ENCODE assay signal across 8 mouse cellular contexts in genomic region chr2:131233307-131234126, GRCm38 (mm10). TPM values are rescaled to one million over a fixed set of nuclear protein-coding genes. Genes with fewer than 3 reads are reported as not detected.
A peak's percentile ranks its signal among the peaks of the same experiment; 100 is the strongest.
DNase-seq lines count a peak whose midpoint lies in the region; ATAC-seq lines count a peak whose summit lies in the region.

TSS of gene Mavs (plus strand) at chr2:131234063.

- H3K27ac ChIP-seq in hindbrain, embryonic 15.5 days (replicated peaks): peak within 1 kb of the TSS; percentile 14; the same call in 1 of the 2 replicates

- H3K9ac ChIP-seq in hindbrain, embryonic 15.5 days: peak within 1 kb of the TSS; percentile 39

- ATAC-seq in hindbrain, embryonic 15.5 days (ENCODE audit: low FRiP score, low read depth): peak; percentile 100

- peak; percentile 93 for DNase-seq in T-cell, adult 2 months (ENCODE audit: low spot score)
- peak; percentile 88 to 92 for DNase-seq in cerebellum, postnatal 36 days
- DNase-seq in frontal cortex, postnatal 36 days (ENCODE audit: low spot score in 2 of 2): peak; percentile 90 to 93
- peak; percentile 88 for DNase-seq in left cerebral cortex, adult 11 months (ENCODE audit: low spot score)
- peak; percentile 97 for DNase-seq in lung, postnatal 4 days
- peak; percentile 86 for DNase-seq in retina, postnatal 7 days (ENCODE audit: low read depth, low spot score)
- peak; percentile 84 for DNase-seq in urinary bladder, adult 2 months (ENCODE audit: low spot score)

- no peaks in the 10 kb centered on the region for H3K9me3 ChIP-seq in hindbrain, embryonic 15.5 days

- WGBS in hindbrain, embryonic 15.5 days: 8% methylated on average over 29 of the region's 29 CpGs

- no peaks in the 10 kb centered on the region for H3K27me3 ChIP-seq in hindbrain, embryonic 15.5 days

- no peaks in the 10 kb centered on the region for H3K36me3 ChIP-seq in hindbrain, embryonic 15.5 days

- H3K4me3 ChIP-seq in hindbrain, embryonic 15.5 days: peak within 1 kb of the TSS; percentile 47

- peaks cover 20% of the 10 kb centered on the region for H3K4me1 ChIP-seq in hindbrain, embryonic 15.5 days (replicated peaks)

- peak within 1 kb of the TSS; percentile 83 for H3K4me2 ChIP-seq in hindbrain, embryonic 15.5 days

RNA-seq across cellular contexts. Expression of gene Mavs, which starts in this region (rescaled TPM):
- polyA plus RNA-seq in hindbrain, embryonic 15.5 days (2015; fragmentation: Nextera tagmentation; extraction: Ambion mirVana): 7.9 and 8.0 TPM in 2 replicates
- polyA plus RNA-seq in urinary bladder, adult 2 months (2012; rRNA removed): 47.2 and 50.2 TPM in 2 replicates

Comparison
In these comparisons a context has a peak if more than half of its experiments do, and no peak if none do; other contexts are left out.
1. Peak in every context shown above with its lines: DNase-seq, ATAC-seq, H3K4me3 ChIP-seq and H3K27ac ChIP-seq.